15 mouse cellular contexts compared by ENCODE assay signal in the genomic region with DNA sequence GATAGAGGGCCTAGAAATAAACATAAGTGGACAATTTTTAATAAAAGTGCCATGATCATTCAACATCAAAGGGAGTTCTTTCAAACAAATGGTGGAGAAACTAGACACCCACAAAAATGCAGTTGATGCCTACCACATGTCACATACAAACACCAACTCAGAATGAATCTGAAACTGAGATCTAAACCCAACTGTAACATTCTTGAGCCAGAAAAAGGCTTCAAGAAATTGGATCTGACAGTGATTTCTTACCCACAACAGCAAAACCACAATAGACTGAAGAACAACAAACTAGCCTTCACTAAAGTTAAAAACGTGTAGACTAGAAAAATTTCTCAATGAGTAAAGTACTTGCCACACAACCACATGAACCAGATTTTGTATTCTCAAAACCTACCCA.
"Had no signal": no experiment of that assay in that cellular context is flagged by ENCODE, and none has a peak within 500 bp of the region (broad histone marks: within the 10 kb centered on the region; RNA-seq: fewer than 3 reads in every experiment).

No protein-coding gene starts in this region.

- H3K36me3 ChIP-seq: liver, embryonic 13.5 days; lung, embryonic 15.5 days; midbrain, embryonic 12.5 days; neural tube, embryonic 15.5 days had no signal

- H3K27me3 ChIP-seq: limb, embryonic 12.5 days; liver, embryonic 13.5 days; lung, embryonic 15.5 days; midbrain, embryonic 12.5 days; neural tube, embryonic 15.5 days had no signal

- DNase-seq: kidney, adult 2 months; kidney, postnatal 36 days; layer of hippocampus, adult 9-11 months; liver; liver, embryonic 13.5 days; liver, postnatal 0 days; right cerebral cortex, adult 18-20 months; right cerebral cortex, postnatal 25 days; thymus, adult 18-20 months; thymus, postnatal 14 days had no signal

- H3K4me2 ChIP-seq: limb, embryonic 12.5 days; liver, embryonic 13.5 days; lung, embryonic 15.5 days; midbrain, embryonic 12.5 days; neural tube, embryonic 15.5 days had no signal

- H3K9me3 ChIP-seq: limb, embryonic 12.5 days; liver, embryonic 13.5 days; lung, embryonic 15.5 days; midbrain, embryonic 12.5 days; neural tube, embryonic 15.5 days had no signal

- H3K4me1 ChIP-seq: limb, embryonic 12.5 days; liver, embryonic 13.5 days; lung, embryonic 15.5 days; midbrain, embryonic 12.5 days; neural tube, embryonic 15.5 days had no signal

- H3K27ac ChIP-seq: limb, embryonic 12.5 days; liver, embryonic 13.5 days; lung, embryonic 15.5 days; midbrain, embryonic 12.5 days; neural tube, embryonic 15.5 days had no signal

- H3K9ac ChIP-seq: limb, embryonic 12.5 days; liver, embryonic 13.5 days; liver, postnatal 0 days; lung, embryonic 15.5 days; midbrain, embryonic 12.5 days; neural tube, embryonic 15.5 days had no signal

- H3K4me3 ChIP-seq: limb, embryonic 12.5 days; liver, embryonic 13.5 days; lung, embryonic 15.5 days; midbrain, embryonic 12.5 days; neural tube, embryonic 15.5 days had no signal

- ATAC-seq: liver, postnatal 0 days; midbrain, embryonic 16.5 days had no signal
